Mouse (Mus musculus): ENCODE results near the gene Shoc2. TPM values are rescaled to one million over a fixed set of nuclear protein-coding genes. Genes with fewer than 3 reads are reported as not detected.
"Not testable (repeated sequence)": the region's sequence is repeated elsewhere in the genome, so short reads cannot be mapped to it uniquely, and the experiment has no call there.

The Shoc2 gene
- polyA plus RNA-seq, 1 experiment from 2014 or later: 54.8 TPM

DNA sequence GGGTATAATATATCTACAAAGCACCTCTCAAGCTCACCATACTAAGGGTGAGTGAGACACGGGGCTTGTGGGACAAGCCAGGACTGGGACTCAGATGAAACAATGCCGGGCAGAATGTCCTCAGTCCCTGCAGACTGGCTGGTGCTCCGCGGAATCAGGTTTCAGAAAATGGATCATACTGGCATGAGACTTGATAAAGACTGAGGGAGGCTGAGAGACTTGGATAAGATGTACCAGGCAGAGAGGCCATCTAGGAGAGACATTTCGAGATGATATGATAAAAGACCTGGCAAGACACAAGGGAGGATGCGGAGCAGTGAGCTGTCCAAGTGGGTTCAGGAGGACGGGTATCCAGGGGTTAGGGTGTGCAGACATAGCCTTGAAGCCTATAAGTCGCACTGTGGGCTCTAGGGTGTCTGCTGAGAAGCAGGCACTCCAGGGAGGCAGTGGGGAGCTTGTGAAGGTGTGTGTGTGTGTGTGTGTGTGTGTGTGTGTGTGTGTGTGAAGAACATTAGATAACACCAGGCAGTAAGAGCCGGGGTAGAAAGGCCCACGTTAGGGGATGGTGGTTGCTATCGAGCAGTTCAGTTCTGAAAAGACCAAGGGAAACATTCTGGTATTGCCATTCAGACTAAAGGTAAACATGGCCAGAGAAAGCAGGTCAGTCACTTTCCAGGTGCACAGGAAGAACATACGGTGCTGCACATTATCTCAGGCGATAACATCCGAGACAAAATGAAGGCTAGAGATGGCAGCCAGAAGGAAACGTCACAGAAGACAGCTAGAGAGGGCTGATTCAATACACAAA is 42.0 kb upstream of the Shoc2 start:
- Histone ChIP-seq H3K36me3 (ENCODE audit: insufficient read depth) (no peaks in the 10 kb centered on the region), H3K27ac (ENCODE audit: low read depth) (peak overlapping the region; percentile 93), H3K4me2 (peak overlapping the region; percentile 75), H3K9me3 (ENCODE audit: low read depth, low read length) (no peaks in the 10 kb centered on the region), H3K4me1 (ENCODE audit: insufficient read depth) (peaks cover 18% of the 10 kb centered on the region), H3K27me3 (ENCODE audit: insufficient read depth, low read length) (no peaks in the 10 kb centered on the region), H3K4me3 (ENCODE audit: low read depth, low read length) (peak overlapping the region; percentile 97), H3K9ac (peak overlapping the region; percentile 71)
- ATAC-seq (ENCODE audit: insufficient read depth): peak; percentile 19; the same call in 1 of the 2 replicates
- DNase-seq: no peak
- TF ChIP-seq CTCF (IDR thresholded peaks at IDR 0.05; ENCODE audit: low read depth): no peak
- 26% methylated on average over 15 of the region's 15 CpGs for WGBS

DNA sequence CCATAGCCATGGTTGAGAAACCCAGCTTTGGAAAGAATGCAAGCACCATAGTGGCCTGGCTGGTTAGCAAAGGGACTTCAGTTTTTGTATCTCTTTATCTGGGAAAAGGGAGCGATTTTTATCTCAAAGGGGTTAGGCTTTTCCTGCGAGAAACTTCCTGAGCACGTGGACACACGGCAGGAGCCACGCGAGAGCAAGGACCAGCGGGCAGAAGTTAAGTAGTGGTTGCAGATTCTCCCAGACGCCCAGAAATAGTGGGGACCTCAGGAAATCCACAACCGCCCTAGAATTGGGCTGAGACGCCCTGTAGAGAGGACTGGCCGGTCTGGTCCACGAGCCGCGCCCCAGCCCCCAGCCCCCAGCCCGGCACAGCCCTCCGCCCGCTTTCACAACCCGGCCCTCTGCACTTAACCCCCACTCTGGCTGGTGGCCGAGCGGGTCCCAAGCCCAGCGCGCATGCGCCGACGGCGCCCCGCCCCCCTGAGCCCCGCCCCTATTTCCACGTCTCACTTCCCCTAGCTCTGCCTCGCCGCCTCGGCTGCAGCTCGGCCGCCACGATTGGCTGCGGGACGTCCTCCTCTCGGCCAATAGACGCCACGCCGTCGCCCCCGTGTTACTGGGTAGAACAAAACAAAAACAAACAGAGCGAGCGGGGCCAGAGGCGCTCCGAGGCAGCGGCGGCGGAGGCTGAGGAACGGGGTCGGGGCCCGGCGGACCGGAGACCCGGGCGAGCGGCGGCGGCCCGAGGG is 41.2 kb upstream of the Shoc2 start:
- DNase-seq: peak; percentile 99
- 0% methylated on average over 51 of the region's 61 CpGs for WGBS
- Histone ChIP-seq H3K4me3 (ENCODE audit: low read depth, low read length) (peak overlapping the region; percentile 97), H3K4me2 (peak overlapping the region; percentile 75), H3K27me3 (ENCODE audit: insufficient read depth, low read length) (no peaks in the 10 kb centered on the region), H3K27ac (ENCODE audit: low read depth) (peak overlapping the region; percentile 93), H3K4me1 (ENCODE audit: insufficient read depth) (peaks cover 18% of the 10 kb centered on the region), H3K9ac (peak overlapping the region; percentile 93), H3K36me3 (ENCODE audit: insufficient read depth) (no peaks in the 10 kb centered on the region), H3K9me3 (ENCODE audit: low read depth, low read length) (no peaks in the 10 kb centered on the region)
- TF ChIP-seq CTCF (IDR thresholded peaks at IDR 0.05; ENCODE audit: low read depth): no peak
- ATAC-seq (ENCODE audit: insufficient read depth): peak; percentile 98

DNA sequence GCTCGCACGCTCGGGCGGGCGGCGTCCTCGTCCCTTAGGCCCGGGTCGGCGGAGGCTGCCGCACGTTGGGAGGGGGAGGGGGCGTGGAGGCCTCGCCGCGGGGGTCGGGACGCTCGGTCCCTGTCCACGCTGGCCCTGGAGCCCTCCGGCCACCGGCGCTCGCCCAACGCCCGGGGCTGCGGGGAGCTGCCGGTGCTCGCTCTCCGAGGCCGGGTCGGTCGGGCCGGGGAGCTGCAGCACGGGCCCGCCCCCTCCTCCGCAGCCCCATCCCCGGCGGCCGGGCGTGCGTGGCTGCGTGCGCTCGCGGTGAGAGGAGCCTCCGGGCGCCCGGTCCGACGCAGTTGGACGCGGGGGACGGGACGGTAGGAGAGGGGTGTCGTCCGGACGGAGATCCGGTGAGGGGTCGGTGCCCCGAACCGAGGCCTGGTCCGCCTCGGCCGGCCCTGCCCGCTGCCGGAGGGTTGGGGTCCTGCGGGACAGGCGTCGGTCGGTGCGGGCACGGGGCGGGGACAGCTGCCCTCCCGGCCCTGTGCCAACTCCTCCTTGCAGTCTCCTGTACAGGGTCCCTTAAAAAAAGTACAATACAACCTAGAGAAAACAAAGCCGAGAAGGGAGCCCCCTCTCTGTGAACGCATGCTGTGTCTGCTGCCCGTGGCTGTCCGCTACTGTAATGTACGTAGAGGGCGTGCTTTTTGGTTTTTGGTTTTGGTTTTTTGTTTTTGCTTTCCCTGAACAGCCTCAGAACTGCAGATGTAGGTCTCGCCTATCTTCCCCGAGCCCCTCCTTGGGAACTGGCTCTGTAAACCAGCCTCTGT is 40.4 kb upstream of the Shoc2 start:
- Histone ChIP-seq H3K4me1 (ENCODE audit: insufficient read depth) (peaks cover 18% of the 10 kb centered on the region), H3K4me3 (ENCODE audit: low read depth, low read length) (peak overlapping the region; percentile 97), H3K4me2 (peak overlapping the region; percentile 65), H3K9me3 (ENCODE audit: low read depth, low read length) (no peaks in the 10 kb centered on the region), H3K27me3 (ENCODE audit: insufficient read depth, low read length) (no peaks in the 10 kb centered on the region), H3K27ac (ENCODE audit: low read depth) (peak overlapping the region; percentile 93), H3K36me3 (ENCODE audit: insufficient read depth) (peaks cover 3% of the 10 kb centered on the region; the same call in 1 of the 2 replicates), H3K9ac (peak overlapping the region; percentile 93)
- TF ChIP-seq CTCF (IDR thresholded peaks at IDR 0.05; ENCODE audit: low read depth): peak; percentile 63
- DNase-seq (peak; percentile 86), ATAC-seq (ENCODE audit: insufficient read depth) (peak; percentile 53)
- under 1% methylated on average over 75 of the region's 83 CpGs for WGBS

DNA sequence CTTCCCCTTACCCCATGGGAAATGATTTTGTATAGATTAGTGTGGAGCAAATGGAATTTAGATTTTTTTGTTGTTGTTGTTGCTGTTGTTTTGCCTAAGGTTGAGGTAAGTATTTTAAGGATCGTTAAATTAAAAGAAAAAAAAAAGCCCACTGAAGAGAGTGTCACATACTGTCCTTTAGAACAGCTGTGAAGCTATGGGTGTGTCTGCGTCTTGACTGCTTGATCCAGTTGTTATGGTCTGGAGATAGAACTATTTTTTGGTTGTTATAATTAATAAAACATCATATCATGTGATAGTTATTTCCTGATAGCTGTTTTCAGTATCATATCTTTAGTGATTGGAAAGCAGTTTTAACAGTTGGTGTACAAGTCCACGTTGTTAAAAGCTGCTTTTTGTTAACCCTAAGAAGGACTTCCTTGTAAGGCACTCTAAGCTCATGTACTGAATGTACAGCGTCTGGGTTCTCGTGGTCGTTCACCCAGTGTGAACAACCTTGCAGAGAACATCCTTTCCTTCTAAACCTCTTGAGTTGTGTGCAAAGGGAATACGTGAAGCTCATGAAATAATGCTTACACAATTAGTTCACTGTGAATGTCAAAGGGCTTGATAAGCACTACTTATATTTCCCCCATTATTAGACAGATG is 39.1 kb upstream of the Shoc2 start:
- no peak for DNase-seq
- Histone ChIP-seq H3K4me1 (ENCODE audit: insufficient read depth) (peaks cover 11% of the 10 kb centered on the region), H3K9me3 (ENCODE audit: low read depth, low read length) (no peaks in the 10 kb centered on the region), H3K27me3 (ENCODE audit: insufficient read depth, low read length) (no peaks in the 10 kb centered on the region), H3K36me3 (ENCODE audit: insufficient read depth) (peaks cover 12% of the 10 kb centered on the region), H3K4me2 (peak overlapping the region; percentile 65), H3K27ac (ENCODE audit: low read depth) (no peak overlapping the region), H3K9ac (peak overlapping the region; percentile 93; the same call in 1 of the 2 replicates), H3K4me3 (ENCODE audit: low read depth, low read length) (peak overlapping the region; percentile 97)
- no peak for ATAC-seq (ENCODE audit: insufficient read depth)
- TF ChIP-seq CTCF (IDR thresholded peaks at IDR 0.05; ENCODE audit: low read depth): no peak
- WGBS: 51% methylated on average over 7 of the region's 7 CpGs

DNA sequence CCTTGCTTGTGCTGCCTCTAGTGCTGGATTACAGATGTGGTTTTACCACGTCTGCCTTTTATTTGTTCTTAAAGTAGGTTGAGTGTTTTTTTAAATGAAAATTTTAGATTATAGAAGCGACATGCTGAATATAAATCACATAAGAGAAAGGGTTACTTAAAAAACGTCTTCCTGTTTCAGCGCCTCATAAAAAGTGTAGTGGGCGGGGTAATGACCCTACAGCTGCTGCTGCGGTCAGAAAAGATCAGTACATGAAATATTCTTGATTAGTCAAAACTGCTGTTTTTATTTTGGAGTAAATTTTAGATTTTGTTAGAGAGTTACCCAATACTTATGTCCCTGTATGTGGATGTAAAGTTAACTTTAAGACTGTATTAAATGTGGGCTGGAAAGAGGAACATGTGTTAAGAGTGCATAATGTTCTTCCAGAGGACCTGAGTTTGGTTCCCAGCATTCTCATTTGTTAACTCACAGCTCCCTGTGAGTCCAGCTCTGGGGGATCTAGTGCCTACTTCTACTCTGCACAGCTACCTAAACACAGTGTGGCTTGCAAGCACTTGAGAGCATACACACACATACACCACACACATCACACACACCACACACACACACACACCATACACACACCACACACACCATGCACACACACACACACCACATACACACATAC is 37.9 kb upstream of the Shoc2 start:
- no peak for ATAC-seq (ENCODE audit: insufficient read depth)
- H3K9ac ChIP-seq: no peak overlapping the region
- H3K9me3 ChIP-seq (ENCODE audit: low read depth, low read length): no peaks in the 10 kb centered on the region
- no peaks in the 10 kb centered on the region for H3K27me3 ChIP-seq (ENCODE audit: insufficient read depth, low read length)
- peaks cover 11% of the 10 kb centered on the region for H3K4me1 ChIP-seq (ENCODE audit: insufficient read depth)
- no peak overlapping the region for H3K27ac ChIP-seq (ENCODE audit: low read depth)
- H3K4me3 ChIP-seq (ENCODE audit: low read depth, low read length): no peak overlapping the region
- TF ChIP-seq CTCF (IDR thresholded peaks at IDR 0.05; ENCODE audit: low read depth): no peak
- DNase-seq: no peak
- H3K4me2 ChIP-seq: peak overlapping the region; percentile 65
- H3K36me3 ChIP-seq (ENCODE audit: insufficient read depth): peaks cover 15% of the 10 kb centered on the region
- WGBS: 35% methylated on average over 6 of the region's 6 CpGs

DNA sequence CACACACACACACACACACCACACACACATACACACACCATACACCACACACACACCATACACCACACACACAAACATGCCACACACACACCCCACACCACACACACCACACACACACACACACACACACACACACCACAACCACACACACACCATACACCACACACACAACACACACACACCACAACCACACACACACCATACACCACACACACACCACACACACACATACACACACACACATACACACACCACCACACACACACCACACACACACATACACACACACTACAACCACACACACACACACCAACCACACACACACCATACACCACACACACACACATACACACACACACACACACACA is 37.4 kb upstream of the Shoc2 start:
- not testable (repeated sequence) for H3K9ac ChIP-seq; H3K27me3 ChIP-seq (ENCODE audit: insufficient read depth, low read length); H3K4me3 ChIP-seq (ENCODE audit: low read depth, low read length); H3K9me3 ChIP-seq (ENCODE audit: low read depth, low read length); DNase-seq; H3K4me2 ChIP-seq; H3K27ac ChIP-seq (ENCODE audit: low read depth); ATAC-seq (ENCODE audit: insufficient read depth)
- peaks cover 11% of the 10 kb centered on the region for H3K4me1 ChIP-seq (ENCODE audit: insufficient read depth)
- H3K36me3 ChIP-seq (ENCODE audit: insufficient read depth): peaks cover 15% of the 10 kb centered on the region

Data from lung, embryonic 14.5 days (tissue).